Mouse (Mus musculus): ENCODE measurements around the gene Btaf1. TPM values are rescaled to one million over a fixed set of nuclear protein-coding genes. Genes with fewer than 3 reads are reported as not detected.

The Btaf1 gene
- polyA plus RNA-seq, 1 experiment from 2014 or later, result 25.6 TPM

DNA sequence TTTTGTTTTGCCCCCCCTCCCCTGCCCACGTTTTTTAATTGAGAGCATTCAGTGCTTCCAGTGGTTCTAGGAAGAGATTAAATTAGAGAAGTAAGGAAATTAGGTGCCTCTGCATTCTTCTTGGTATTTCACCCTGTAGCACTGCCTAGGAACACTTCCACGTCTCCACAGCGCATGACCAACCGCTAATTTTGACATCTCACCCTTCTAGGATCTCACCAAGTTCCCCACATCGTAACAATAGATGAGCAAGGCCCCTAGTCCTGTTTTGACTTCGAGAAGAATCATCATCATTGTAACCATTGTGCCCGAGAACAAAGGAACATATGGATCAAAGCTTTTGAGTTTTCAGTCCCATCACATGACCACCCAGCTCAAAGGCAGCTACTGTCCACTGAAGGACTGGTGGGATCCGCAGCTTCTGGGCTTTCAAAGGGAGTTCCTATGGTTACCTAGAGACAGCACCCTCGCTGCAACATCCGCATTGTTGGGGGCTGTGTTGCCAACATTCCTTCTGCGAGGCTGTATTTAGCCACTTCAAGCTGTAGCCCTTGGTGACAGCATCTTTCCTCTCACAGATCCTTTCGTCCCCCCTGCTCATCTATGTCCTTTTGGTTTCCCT lies 15.3 kb upstream of the Btaf1 start:
- Histone ChIP-seq H3K4me3 (ENCODE audit: inconsistent target) (no peak overlapping the region), H3K79me2 (ENCODE audit: inconsistent target) (peaks cover 42% of the 10 kb centered on the region), H3K36me3 (ENCODE audit: inconsistent target) (no peaks in the 10 kb centered on the region), H3K27ac (no peak overlapping the region)
- WGBS (ENCODE audit: missing documents), result 54% methylated on average over 12 of the region's 12 CpGs

DNA sequence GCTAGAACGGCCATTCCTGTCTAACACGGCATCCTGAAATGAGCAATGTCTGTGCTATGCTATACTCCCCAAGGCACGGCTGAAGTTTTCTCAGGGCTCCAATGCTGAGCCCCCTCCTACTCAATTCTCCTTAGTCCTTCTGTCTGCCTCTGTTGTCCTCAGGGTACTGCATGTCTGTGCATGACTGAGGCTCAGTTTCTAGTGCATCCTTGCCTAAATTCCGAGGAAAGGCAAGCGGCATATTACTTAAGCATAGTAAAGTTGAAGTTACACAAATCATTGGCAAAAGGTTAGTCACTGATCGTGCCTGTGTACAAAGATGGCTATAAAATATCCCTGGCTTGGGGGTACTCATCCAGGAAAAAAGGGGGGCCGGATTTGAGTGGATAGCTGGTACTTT lies 12.8 kb upstream of the Btaf1 start:
- no peak overlapping the region for H3K4me3 ChIP-seq (ENCODE audit: inconsistent target)
- peaks cover 66% of the 10 kb centered on the region for H3K79me2 ChIP-seq (ENCODE audit: inconsistent target)
- no peak overlapping the region for H3K27ac ChIP-seq
- no peaks in the 10 kb centered on the region for H3K36me3 ChIP-seq (ENCODE audit: inconsistent target)
- 95% methylated on average over 7 of the region's 7 CpGs for WGBS (ENCODE audit: missing documents)

DNA sequence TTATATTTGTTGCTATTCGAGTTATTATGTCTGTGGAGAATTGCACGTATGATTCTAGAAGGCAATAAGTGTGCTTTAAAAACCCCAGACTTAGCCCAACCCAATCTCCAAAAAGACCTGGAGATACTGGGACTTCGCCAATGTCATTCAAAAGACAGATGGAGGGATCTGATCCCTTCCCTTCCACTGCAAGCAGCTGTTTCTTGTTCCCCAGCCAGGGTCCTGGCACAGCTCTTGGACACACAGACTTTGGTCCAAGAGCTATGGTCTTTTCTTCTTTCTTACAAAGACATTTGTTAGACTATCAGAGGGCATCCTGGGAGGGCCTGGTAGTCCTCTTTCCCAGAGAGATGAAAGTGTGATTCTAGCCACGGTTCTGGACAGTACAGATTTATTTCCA lies 9.7 kb upstream of the Btaf1 start:
- Histone ChIP-seq H3K27ac (no peak overlapping the region), H3K36me3 (ENCODE audit: inconsistent target) (no peaks in the 10 kb centered on the region), H3K4me3 (ENCODE audit: inconsistent target) (no peak overlapping the region), H3K79me2 (ENCODE audit: inconsistent target) (peaks cover 90% of the 10 kb centered on the region)
- 80% methylated on average over 4 of the region's 4 CpGs for WGBS (ENCODE audit: missing documents)

DNA sequence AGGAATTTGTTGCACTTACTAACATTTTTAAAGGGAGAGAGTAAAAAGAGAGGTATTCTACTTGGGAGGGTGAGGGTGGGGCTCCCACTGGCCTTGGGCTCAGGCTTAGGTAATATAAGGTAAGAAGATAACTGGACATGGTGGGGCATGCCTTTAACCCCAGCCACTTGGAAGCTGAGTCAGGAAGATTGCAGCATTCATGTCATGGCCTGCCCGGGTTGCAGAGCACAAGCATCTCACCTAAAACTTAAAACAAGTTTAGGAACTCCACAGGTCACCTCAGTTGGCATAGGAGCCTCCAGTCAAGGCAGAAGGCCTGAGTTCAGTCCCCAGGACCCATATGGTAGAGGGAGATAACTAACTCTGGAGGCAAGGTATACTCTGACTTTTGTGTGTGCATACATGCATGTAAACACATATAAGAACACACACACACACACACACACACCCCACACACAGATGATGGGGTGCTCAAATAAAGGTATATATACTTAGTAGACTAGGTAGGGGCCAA lies 8.9 kb upstream of the Btaf1 start:
- H3K4me3 ChIP-seq (ENCODE audit: inconsistent target), result no peak overlapping the region
- H3K27ac ChIP-seq, result no peak overlapping the region
- no peaks in the 10 kb centered on the region for H3K36me3 ChIP-seq (ENCODE audit: inconsistent target)
- peaks cover 88% of the 10 kb centered on the region for H3K79me2 ChIP-seq (ENCODE audit: inconsistent target)
- WGBS (ENCODE audit: missing documents), result 92% methylated on average over 1 of the region's 1 CpGs

DNA sequence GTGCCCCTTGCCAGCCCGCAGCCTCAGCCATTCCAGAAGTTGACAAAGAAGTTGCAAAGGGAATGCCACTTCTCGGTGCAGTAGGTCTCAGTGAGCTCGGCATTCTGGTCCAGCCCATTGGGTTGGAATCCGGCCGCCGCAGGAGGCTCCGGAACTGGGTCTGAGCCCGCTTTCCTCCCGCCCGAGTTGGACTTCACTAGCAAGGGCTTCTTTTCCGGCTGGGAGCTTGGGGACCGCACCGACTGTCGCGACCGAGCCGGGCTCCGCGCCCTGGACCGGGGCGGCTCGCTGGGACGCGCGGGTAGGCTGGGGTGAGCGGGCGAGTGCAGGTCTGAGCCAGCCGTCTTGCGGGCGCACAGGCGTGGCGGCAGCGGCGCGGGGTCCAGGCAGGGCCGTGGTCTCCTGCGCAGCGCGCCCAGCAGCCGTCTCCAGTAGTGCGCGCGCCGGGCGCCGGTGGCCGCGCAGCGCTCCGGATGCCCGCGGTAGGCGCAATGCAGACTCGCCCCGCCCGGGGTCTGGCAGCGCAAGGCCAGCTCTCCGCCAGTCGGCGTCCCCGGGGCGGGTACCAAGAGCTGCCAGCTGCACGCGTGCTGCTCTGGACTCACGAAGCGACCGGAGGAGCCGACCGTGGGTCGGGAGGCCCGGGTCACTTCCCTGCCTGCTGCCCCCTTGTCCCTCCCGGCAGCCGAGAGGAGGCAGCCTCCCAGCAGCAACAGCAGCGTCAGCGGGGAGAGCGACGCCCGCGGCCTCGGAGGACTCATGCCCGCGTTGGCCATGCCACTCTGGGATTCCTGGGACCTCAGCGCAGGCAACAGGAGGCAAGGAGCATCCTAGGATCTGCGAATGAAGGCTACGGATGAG lies 7.2 kb upstream of the Btaf1 start:
- Histone ChIP-seq H3K4me3 (ENCODE audit: inconsistent target) (peak overlapping the region; percentile 66), H3K27ac (peak overlapping the region; percentile 38), H3K79me2 (ENCODE audit: inconsistent target) (peaks cover 88% of the 10 kb centered on the region), H3K36me3 (ENCODE audit: inconsistent target) (no peaks in the 10 kb centered on the region)
- 1% methylated on average over 85 of the region's 85 CpGs for WGBS (ENCODE audit: missing documents)

DNA sequence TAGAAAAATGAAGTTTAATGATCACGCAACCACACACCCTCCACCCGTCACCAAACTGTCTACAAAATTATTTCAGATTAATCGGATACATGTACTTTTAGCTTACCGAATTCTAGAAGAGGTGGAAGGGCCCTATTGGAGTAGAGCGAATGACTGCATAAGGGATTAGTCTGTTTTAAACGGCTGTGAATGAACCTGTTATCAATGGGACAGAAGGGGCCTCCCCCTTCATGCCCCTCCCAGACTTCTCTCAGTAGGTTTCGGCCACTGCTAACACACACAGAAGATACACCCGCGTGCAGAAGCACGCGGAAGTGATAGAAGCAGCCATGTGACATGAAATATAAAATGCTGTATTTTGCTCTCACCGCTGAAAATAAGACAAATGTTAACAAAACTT lies 6.4 kb upstream of the Btaf1 start, which contains the start of gene Fgfbp3:
Gene Fgfbp3, minus strand, starts transcription at position 150 of the 400 bp plus-strand sequence.
- peak within 1 kb of the TSS; percentile 38 for H3K27ac ChIP-seq
- H3K36me3 ChIP-seq (ENCODE audit: inconsistent target), result no peaks in the 10 kb centered on the region
- peaks cover 88% of the 10 kb centered on the region for H3K79me2 ChIP-seq (ENCODE audit: inconsistent target)
- 47% methylated on average over 12 of the region's 12 CpGs for WGBS (ENCODE audit: missing documents)
- H3K4me3 ChIP-seq (ENCODE audit: inconsistent target), result peak within 1 kb of the TSS; percentile 66

DNA sequence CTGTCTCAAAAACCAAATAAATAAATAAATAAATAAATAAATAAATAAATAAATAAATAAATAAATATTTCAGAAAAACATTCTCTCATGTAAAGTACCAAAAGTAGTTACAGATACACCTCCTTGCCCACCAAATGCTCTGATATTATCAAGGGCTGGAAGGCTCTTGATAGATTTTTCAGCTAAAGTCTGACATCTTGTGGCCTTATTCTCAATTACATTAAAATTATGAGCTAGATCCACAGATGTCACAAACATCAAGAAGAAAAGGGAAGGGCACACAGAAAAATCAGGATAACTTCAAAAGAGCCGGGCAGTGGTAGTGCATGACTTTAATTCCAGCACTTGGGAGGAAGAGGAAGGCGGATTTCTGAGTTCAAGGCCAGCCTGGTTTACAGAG lies 3.9 kb upstream of the Btaf1 start:
- no peaks in the 10 kb centered on the region for H3K36me3 ChIP-seq (ENCODE audit: inconsistent target)
- H3K27ac ChIP-seq, result no peak overlapping the region
- no peak overlapping the region for H3K4me3 ChIP-seq (ENCODE audit: inconsistent target)
- peaks cover 82% of the 10 kb centered on the region for H3K79me2 ChIP-seq (ENCODE audit: inconsistent target)
- WGBS (ENCODE audit: missing documents), result 49% methylated on average over 2 of the region's 2 CpGs

DNA sequence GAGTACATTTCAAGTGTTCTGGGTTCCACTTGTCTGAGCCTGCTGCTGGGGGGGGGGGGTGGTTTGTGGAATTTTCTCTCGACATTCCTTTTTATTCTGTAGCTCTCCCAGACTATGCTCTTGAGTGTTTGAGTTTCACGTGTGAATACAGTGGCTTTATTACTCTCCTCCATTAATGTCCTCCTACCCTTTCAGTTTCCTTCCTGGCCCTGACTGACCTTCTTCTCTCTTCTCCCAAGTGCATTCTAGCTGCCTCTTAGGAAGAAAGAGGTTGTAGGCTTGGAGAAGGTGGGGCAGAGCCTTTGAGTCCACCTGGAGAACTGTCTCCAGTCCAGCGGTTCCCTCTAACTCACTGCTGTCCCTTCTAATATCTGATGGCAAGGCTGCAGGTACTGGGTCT lies 2.9 kb upstream of the Btaf1 start:
- H3K27ac ChIP-seq, result no peak overlapping the region
- H3K79me2 ChIP-seq (ENCODE audit: inconsistent target), result peaks cover 82% of the 10 kb centered on the region
- 94% methylated on average over 3 of the region's 3 CpGs for WGBS (ENCODE audit: missing documents)
- H3K4me3 ChIP-seq (ENCODE audit: inconsistent target), result no peak overlapping the region
- H3K36me3 ChIP-seq (ENCODE audit: inconsistent target), result no peaks in the 10 kb centered on the region

DNA sequence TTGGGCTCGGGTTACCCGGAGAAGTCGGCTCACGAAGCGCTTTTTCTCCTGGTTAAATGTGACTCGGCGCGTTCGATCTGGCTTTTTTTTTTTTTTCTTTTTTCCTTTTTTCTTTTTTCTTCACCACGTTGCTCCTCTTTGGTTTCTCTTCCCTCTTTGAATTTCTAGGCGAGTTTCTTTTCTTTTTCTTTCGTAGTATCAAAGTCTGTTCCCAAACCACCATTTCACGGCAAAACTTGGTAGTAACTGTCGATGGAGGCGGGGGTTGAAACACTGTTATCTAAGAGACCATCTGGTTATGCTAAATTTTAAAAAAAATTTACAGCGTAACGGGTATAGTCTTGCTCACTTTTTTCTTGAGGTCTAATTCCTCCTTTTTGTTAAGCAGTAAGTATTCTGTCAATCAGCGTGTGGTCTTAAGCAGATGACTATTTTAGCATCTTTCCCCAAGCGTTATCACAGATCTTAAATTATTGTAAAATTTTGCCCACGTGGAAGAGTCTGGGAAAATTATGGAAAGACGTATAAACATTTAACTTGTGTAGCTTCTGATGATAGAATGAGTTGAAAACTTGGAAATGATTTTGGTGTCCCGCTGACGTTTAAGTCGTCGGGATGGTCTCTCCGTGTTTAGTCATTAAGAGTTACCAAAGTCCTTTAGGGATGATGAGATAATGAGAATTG lies 816 bp downstream of the Btaf1 start:
- 2% methylated on average over 26 of the region's 26 CpGs for WGBS (ENCODE audit: missing documents)

DNA sequence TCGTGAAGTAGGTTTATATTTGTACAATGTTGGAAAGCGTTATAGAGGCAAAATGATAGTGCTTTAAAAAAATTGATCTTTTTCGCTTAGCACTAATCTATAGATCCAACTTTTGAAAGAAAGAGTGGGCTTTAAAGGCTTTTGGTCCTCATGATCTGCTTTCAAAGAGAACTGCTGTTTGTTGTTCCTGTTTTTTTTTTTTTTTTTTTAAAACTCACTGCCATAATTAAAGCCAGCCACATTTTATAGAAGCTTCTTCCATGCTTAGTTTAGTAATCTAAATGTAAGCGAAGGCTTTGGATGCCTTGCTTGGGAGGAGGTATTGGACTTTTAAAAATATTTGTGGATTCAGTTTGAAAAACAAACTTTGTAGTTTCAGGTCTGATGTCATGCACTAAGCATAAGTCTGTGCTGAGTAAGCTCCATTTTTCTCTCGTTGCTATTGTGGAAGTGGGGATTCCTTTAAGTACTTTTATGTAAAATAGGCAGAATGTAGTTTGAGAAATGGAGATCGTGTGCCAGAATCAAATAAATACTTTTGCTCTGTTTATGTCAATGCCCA lies 2.0 kb downstream of the Btaf1 start:
- Histone ChIP-seq H3K79me2 (ENCODE audit: inconsistent target) (peaks cover 88% of the 10 kb centered on the region), H3K4me3 (ENCODE audit: inconsistent target) (peak overlapping the region; percentile 77), H3K27ac (peak overlapping the region; percentile 78), H3K36me3 (ENCODE audit: inconsistent target) (no peaks in the 10 kb centered on the region)
- WGBS (ENCODE audit: missing documents), result 51% methylated on average over 6 of the region's 6 CpGs

More for the DNA sequence above, 816 bp downstream of the Btaf1 start:
- H3K27ac ChIP-seq, result peak overlapping the region; percentile 78
- peaks cover 88% of the 10 kb centered on the region for H3K79me2 ChIP-seq (ENCODE audit: inconsistent target)
- H3K4me3 ChIP-seq (ENCODE audit: inconsistent target), result peak overlapping the region; percentile 77
- H3K36me3 ChIP-seq (ENCODE audit: inconsistent target), result no peaks in the 10 kb centered on the region

DNA sequence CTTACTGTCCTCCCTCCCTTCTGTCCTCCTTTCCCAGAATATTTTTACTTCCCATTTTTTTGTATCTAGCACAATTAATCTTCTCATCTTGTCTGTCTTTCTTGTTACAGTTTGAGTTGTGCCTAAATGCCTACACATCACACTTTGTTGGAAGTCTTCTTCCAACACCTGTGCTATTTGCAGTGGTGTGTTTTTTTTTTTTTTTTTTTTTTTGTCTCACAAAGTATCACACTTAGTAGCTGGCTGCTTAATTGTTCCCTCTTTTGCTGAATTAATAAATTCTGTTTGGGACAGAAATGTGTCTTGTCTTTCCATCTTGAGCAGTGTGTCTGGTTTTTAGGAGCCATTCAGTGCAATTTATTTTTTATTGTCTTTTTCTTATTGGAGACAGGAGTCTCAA lies 3.9 kb downstream of the Btaf1 start:
- Histone ChIP-seq H3K4me3 (ENCODE audit: inconsistent target) (no peak overlapping the region), H3K27ac (no peak overlapping the region), H3K79me2 (ENCODE audit: inconsistent target) (peaks cover 88% of the 10 kb centered on the region), H3K36me3 (ENCODE audit: inconsistent target) (no peaks in the 10 kb centered on the region)

DNA sequence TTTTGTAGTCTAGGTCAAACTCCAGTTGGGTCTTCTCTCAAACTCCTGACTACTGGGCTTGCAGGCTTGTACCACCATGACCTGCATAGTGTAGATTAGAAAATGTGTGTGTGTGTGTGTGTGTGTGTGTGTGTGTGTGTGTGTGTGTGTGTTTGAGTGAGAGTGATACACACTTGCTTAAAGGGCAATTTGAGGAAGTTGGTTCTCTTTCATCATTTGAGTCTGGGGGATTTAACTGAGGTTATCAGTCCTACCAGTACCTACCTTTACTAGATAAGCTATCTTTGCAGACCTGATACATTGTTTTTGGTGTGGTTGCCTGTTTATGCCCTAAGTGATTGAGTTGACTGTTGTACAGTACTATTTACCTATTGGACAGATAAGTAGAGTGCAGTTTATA lies 6.2 kb downstream of the Btaf1 start:
- Histone ChIP-seq H3K79me2 (ENCODE audit: inconsistent target) (peaks cover 97% of the 10 kb centered on the region), H3K36me3 (ENCODE audit: inconsistent target) (no peaks in the 10 kb centered on the region; the same call in 1 of the 2 replicates), H3K27ac (peak overlapping the region; percentile 64), H3K4me3 (ENCODE audit: inconsistent target) (no peak overlapping the region)

DNA sequence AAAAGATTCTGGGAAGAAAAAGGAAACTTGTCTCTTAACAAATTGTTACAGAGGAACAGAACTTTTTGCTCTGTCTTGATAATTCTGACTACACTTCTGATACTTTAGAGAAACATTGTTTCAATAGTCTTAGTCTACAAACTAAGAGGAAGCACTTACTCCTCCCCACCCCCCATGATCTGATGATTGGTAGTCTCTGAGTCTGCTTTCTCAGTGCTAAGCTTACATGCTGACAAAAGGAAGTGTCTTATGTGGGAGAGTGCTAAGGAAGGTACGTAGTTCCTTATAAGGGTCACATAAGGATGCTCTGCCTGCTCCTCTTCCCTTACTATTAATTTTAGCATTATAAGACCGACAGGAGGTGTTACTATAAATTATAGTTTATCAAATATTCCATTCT lies 6.7 kb downstream of the Btaf1 start:
- H3K27ac ChIP-seq, result peak overlapping the region; percentile 64
- H3K79me2 ChIP-seq (ENCODE audit: inconsistent target), result peaks cover 97% of the 10 kb centered on the region
- 42% methylated on average over 2 of the region's 2 CpGs for WGBS (ENCODE audit: missing documents)
- no peak overlapping the region for H3K4me3 ChIP-seq (ENCODE audit: inconsistent target)
- no peaks in the 10 kb centered on the region; the same call in 1 of the 2 replicates for H3K36me3 ChIP-seq (ENCODE audit: inconsistent target)

DNA sequence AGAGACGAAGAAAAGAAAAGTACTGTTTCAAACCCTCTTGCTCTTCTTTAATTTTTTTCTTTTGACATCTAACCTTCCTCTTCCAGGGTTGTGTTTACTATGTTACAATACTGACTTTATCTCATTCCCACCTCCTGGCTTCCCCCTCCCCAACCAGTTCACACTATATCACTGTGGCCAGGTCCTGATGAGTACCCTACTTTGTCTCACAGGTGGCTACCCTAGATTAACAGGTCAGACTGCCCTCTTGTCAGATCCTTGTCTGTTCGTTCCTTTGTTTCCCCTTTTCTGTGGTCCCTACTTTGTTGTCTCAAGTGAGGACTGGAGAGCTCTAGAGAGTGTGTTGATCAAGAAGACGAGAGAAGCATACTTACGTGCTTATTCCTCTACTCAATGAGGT lies 10.4 kb downstream of the Btaf1 start:
- 86% methylated on average over 4 of the region's 4 CpGs for WGBS (ENCODE audit: missing documents)
- peaks cover 97% of the 10 kb centered on the region for H3K79me2 ChIP-seq (ENCODE audit: inconsistent target)

More for the DNA sequence above, 10.4 kb downstream of the Btaf1 start:
- no peak overlapping the region for H3K27ac ChIP-seq
- H3K4me3 ChIP-seq (ENCODE audit: inconsistent target), result no peak overlapping the region
- no peaks in the 10 kb centered on the region; the same call in 1 of the 2 replicates for H3K36me3 ChIP-seq (ENCODE audit: inconsistent target)

All from macrophage (primary cell).